Mouse (Mus musculus) CH12.LX (cell line): ENCODE results near the gene Slc29a3. TPM values are rescaled to one million over a fixed set of nuclear protein-coding genes. Genes with fewer than 3 reads are reported as not detected.

Experiments
- DNase-seq: peaks from one replicate; pipeline ENCODE4 v3.0.0-alpha.2; 2013; ENCODE audit errors: extremely low read depth
- H3K27ac ChIP-seq: 2 replicates; pipeline ENCODE4 v1.5.1; 2012; ENCODE audit warnings: low read depth, mild to moderate bottlenecking, control low read depth, moderate library complexity; ENCODE audit not compliant: insufficient read depth
- H3K27me3 ChIP-seq: replicated peaks from 2 replicates; pipeline ENCODE3; 2012; ENCODE audit warnings: inconsistent platforms
- H3K36me3 ChIP-seq, 2 experiments: replicated peaks in 1 of 2; 2 replicates each; pipeline versions ENCODE3 to v1.6.1; 2012; ENCODE audit warnings: inconsistent platforms in 1 of 2, low read length in 1 of 2, mild to moderate bottlenecking in 1 of 2, mixed read lengths in 1 of 2, moderate library complexity in 1 of 2; ENCODE audit not compliant: control insufficient read depth in 1 of 2, insufficient read depth in 1 of 2
- H3K4me1 ChIP-seq, 2 experiments: 2 replicates each; pipeline ENCODE4 v1.6.1; 2012; ENCODE audit warnings: inconsistent platforms in 1 of 2, moderate library complexity in 1 of 2; ENCODE audit not compliant: insufficient read depth in 2 of 2, control insufficient read depth in 1 of 2
- H3K4me2 ChIP-seq: 2 replicates; pipeline ENCODE4 v1.6.1; 2012; ENCODE audit warnings: low read depth, mild to moderate bottlenecking, control low read depth; ENCODE audit not compliant: poor library complexity, insufficient read depth, severe bottlenecking
- H3K4me3 ChIP-seq, 3 experiments: fragments of 150-350 bp in 1 of 3; sonication (generic) in 1 of 3; replicated peaks in 1 of 3; 2 replicates each; pipeline versions ENCODE3 to v1.5.1; 2011 to 2012; ENCODE audit warnings: low read depth in 2 of 3, low read length in 2 of 3, mild to moderate bottlenecking in 2 of 3, moderate library complexity in 2 of 3, control low read depth in 1 of 3, improper control_type of control experiment in 1 of 3, inconsistent platforms in 1 of 3, mixed read lengths in 1 of 3; ENCODE audit not compliant: poor library complexity in 1 of 3
- H3K79me2 ChIP-seq: replicated peaks from 2 replicates; pipeline ENCODE4 v1.6.1; 2012; ENCODE audit warnings: mild to moderate bottlenecking, moderate library complexity; ENCODE audit not compliant: control insufficient read depth, poor library complexity, insufficient read depth, severe bottlenecking; ENCODE audit errors: extremely low read depth
- H3K9ac ChIP-seq: 2 replicates; pipeline ENCODE4 v1.6.1; 2012; ENCODE audit warnings: low read depth, mild to moderate bottlenecking, control low read depth, moderate library complexity; ENCODE audit not compliant: insufficient read depth
- H3K9me3 ChIP-seq: replicated peaks from 2 replicates; pipeline ENCODE3; 2012; ENCODE audit warnings: low read length, inconsistent platforms, mixed read lengths
- BHLHE40 ChIP-seq: IDR thresholded peaks from 2 replicates; pipeline ENCODE4 v1.6.1; 2011; ENCODE audit warnings: mild to moderate bottlenecking, low read depth, low read length, improper control_type of control experiment
- CHD1 ChIP-seq: IDR thresholded peaks from 2 replicates; pipeline ENCODE4 v1.6.1; 2012; ENCODE audit warnings: low read depth, low read length, improper control_type of control experiment, inconsistent platforms
- ELF1 ChIP-seq: IDR thresholded peaks from 2 replicates; pipeline ENCODE4 v1.6.1; 2014; ENCODE audit warnings: low read depth, mild to moderate bottlenecking, inconsistent platforms, low read length, improper control_type of control experiment
- GABPA ChIP-seq: IDR thresholded peaks from 2 replicates; pipeline ENCODE4 v1.6.1; 2012; ENCODE audit warnings: low read depth, low read length, improper control_type of control experiment, inconsistent platforms; ENCODE audit not compliant: insufficient replicate concordance
- JUN ChIP-seq: IDR thresholded peaks from 2 replicates; pipeline ENCODE4 v1.6.1; 2011; ENCODE audit warnings: low read depth, mild to moderate bottlenecking, low read length, improper control_type of control experiment, moderate library complexity; ENCODE audit not compliant: insufficient read depth
- JUND ChIP-seq: conservative IDR thresholded peaks from 2 replicates; pipeline ENCODE4 v1.6.1; 2011; ENCODE audit warnings: low read depth, low read length, improper control_type of control experiment
- MAX ChIP-seq: IDR thresholded peaks from 2 replicates; pipeline ENCODE4 v1.6.1; 2011; ENCODE audit warnings: low read length, improper control_type of control experiment
- MEF2A ChIP-seq: IDR thresholded peaks from 2 replicates; pipeline ENCODE4 v1.6.1; 2014; ENCODE audit warnings: low read depth, mild to moderate bottlenecking, inconsistent platforms, low read length, improper control_type of control experiment, borderline replicate concordance
- MXI1 ChIP-seq: IDR thresholded peaks from 2 replicates; pipeline ENCODE4 v1.6.1; 2011; ENCODE audit warnings: mild to moderate bottlenecking, low read depth, low read length, improper control_type of control experiment
- MYC ChIP-seq: IDR thresholded peaks from 2 replicates; pipeline ENCODE4 v1.6.1; 2011; ENCODE audit warnings: low read depth, mild to moderate bottlenecking, improper control_type of control experiment, low read length
- POLR2AphosphoS2 ChIP-seq: IDR thresholded peaks from 2 replicates; pipeline ENCODE4 v1.6.1; 2011; ENCODE audit warnings: low read depth, low read length, improper control_type of control experiment
- SMC3 ChIP-seq: IDR thresholded peaks from 2 replicates; pipeline ENCODE4 v1.6.1; 2011; ENCODE audit warnings: low read depth, low read length, improper control_type of control experiment
- UBTF ChIP-seq: IDR thresholded peaks from 2 replicates; pipeline ENCODE4 v1.6.1; 2012; ENCODE audit warnings: low read depth, mild to moderate bottlenecking, inconsistent platforms, low read length, improper control_type of control experiment, moderate library complexity
- ZC3H11A ChIP-seq: IDR thresholded peaks from 2 replicates; pipeline ENCODE4 v1.6.1; 2012; ENCODE audit warnings: low read depth, mild to moderate bottlenecking, inconsistent platforms, low read length, improper control_type of control experiment
- ZKSCAN1 ChIP-seq: IDR thresholded peaks from 2 replicates; pipeline ENCODE4 v1.6.1; 2012; ENCODE audit warnings: low read depth, inconsistent platforms, low read length, improper control_type of control experiment, borderline replicate concordance
- ZNF384 ChIP-seq: IDR thresholded peaks from 2 replicates; pipeline ENCODE4 v1.6.1; 2012; ENCODE audit warnings: low read depth, low read length, improper control_type of control experiment, inconsistent platforms
- dilution Hi-C: fragments of 300-500 bp; cut with MboI; formaldehyde crosslinking; loops from 2 replicates; pipeline ENCODE4 v1.14.3; 2020; ENCODE audit warnings: low sequenced_read_pairs; ENCODE audit not compliant: extremely low pct_unique_long_range_greater_than_20kb, extremely low pct_ligation_motif_present
- in situ Hi-C: fragments of 300-500 bp; cut with MboI; formaldehyde crosslinking; loops from 3 replicates; pipeline ENCODE4 v1.14.3; 2019; ENCODE audit warnings: low sequenced_read_pairs, low pct_ligation_motif_present, low pct_unique_long_range_greater_than_20kb, mixed read lengths
- polyA plus RNA-seq: library from polyadenylated mRNA; unstranded; fragments of >175 nt; gene quantifications from 2 replicates; pipeline ENCODE4 v1.2.1, GENCODE M21; 2012; ENCODE audit warnings: low read depth; ENCODE audit not compliant: insufficient read length
- total RNA-seq, 2 experiments: library from RNA; depleted of rRNA; stranded (reverse); fragments of 300-350 nt in 1 of 2; fragments of >200 nt in 1 of 2; gene quantifications; 2 replicates each; pipeline ENCODE4 v1.2.3; 2012 to 2014

Gene Slc29a3
- total and polyA plus RNA-seq, 3 experiments = 4.1 to 19.1 (median 5.9) TPM

- Histone ChIP-seq H3K4me2 (no peak overlapping the region), H3K9ac (no peak overlapping the region), H3K4me3 (no peak overlapping the region), H3K79me2 (no peaks in the 10 kb centered on the region), H3K27me3 (no peaks in the 10 kb centered on the region), H3K36me3 (peaks cover 16 to 67% of the 10 kb centered on the region in 2 experiments), H3K9me3 (no peaks in the 10 kb centered on the region), H3K27ac (no peak overlapping the region), H3K4me1 (peaks cover 41 to 85% of the 10 kb centered on the region in 2 experiments)
- in situ Hi-C loops = no loop called here
- DNase-seq = no peak
- dilution Hi-C loops = no loop called here
- no peak for TF ChIP-seq ZKSCAN1
- no peak for TF ChIP-seq CHD1
- TF ChIP-seq MXI1 = no peak
- TF ChIP-seq JUN = no peak
- no peak for TF ChIP-seq JUND
- TF ChIP-seq ZC3H11A = no peak
- TF ChIP-seq UBTF = no peak
- no peak for TF ChIP-seq MEF2A
- no peak for TF ChIP-seq ELF1
- TF ChIP-seq POLR2AphosphoS2 = no peak
- no peak for TF ChIP-seq MYC
- TF ChIP-seq MAX = no peak
- no peak for TF ChIP-seq GABPA
- no peak for TF ChIP-seq SMC3
These were observed 20.9 kb downstream of the Slc29a3 start for GRCm38 (mm10) chr10:60731742-60732141.

GRCm38 (mm10) chr10:60727301-60727700 lies 25.3 kb downstream of the Slc29a3 start:
- Histone ChIP-seq H3K36me3 (peaks cover 21 to 75% of the 10 kb centered on the region in 2 experiments), H3K4me1 (peaks cover 21 to 72% of the 10 kb centered on the region in 2 experiments), H3K27ac (no peak overlapping the region), H3K4me3 (no peak overlapping the region), H3K27me3 (no peaks in the 10 kb centered on the region), H3K9me3 (no peaks in the 10 kb centered on the region), H3K4me2 (no peak overlapping the region), H3K79me2 (no peaks in the 10 kb centered on the region), H3K9ac (no peak overlapping the region)
- no peak for DNase-seq
- dilution Hi-C loops (no loop called here), in situ Hi-C loops (no loop called here)
- TF ChIP-seq ZNF384 (no peak), BHLHE40 (no peak), CHD1 (no peak), POLR2AphosphoS2 (no peak)
